Mouse (Mus musculus): ENCODE results near the gene Dnmbp.

DNA sequence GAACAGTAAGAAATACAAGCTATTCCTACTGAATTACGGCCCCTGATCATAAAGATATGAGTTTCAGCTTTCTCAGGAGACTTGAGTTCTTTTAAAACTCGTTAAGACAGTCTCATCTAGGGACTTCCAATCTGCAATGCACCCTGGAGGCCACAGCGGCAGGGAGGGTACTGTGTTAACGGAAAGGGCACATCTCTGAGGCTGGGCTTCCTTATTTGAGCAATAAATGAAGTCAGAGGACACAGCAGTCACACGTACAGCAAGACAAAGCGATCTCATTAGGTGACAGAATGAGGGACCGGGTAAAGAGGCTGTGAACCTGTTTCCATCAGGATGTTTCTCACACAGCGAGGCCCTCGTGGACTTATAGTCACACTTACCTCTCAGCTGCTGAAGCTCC is 39.3 kb downstream of the Dnmbp start:
- TF ChIP-seq HCFC1 (IDR thresholded peaks at IDR 0.05; ENCODE audit: low read depth, low read length) (no peak), POLR2A (IDR thresholded peaks at IDR 0.05; ENCODE audit: control insufficient read depth in 1 of 2, insufficient read depth in 1 of 2, low read depth in 1 of 2, low read length in 2 of 2, poor library complexity in 1 of 2) (no peak), MXI1 (IDR thresholded peaks at IDR 0.05; ENCODE audit: low read depth, low read length) (no peak), E2F4 (IDR thresholded peaks at IDR 0.05; ENCODE audit: borderline replicate concordance, low read depth, low read length) (no peak), CTCF (IDR thresholded peaks at IDR 0.05 in 2 of 3, conservative IDR thresholded peaks at IDR 0.05 in 1 of 3; ENCODE audit: control insufficient read depth in 1 of 3, insufficient read depth in 1 of 3, low read depth in 2 of 3, low read length in 3 of 3, poor library complexity in 1 of 3, severe bottlenecking in 1 of 3) (no peak), EP300 (IDR thresholded peaks at IDR 0.05; ENCODE audit: low read depth in 1 of 2, low read length in 2 of 2) (no peak)

Measured in MEL (cell line).